Mouse (Mus musculus) lung, embryonic 14.5 days (tissue): Measurements from ENCODE around the gene Lig3. TPM values are rescaled to one million over a fixed set of nuclear protein-coding genes. Genes with fewer than 3 reads are reported as not detected.
"Not testable (repeated sequence)": the region's sequence is repeated elsewhere in the genome, so short reads cannot be mapped to it uniquely, and the experiment has no call there.

Experiments
- ATAC-seq: fragments of 200-750 bp; cut with Nextera tagmentation; 2 replicates; pipeline ENCODE4 v1.8.0; 2017; ENCODE audit warnings: mild to moderate bottlenecking, moderate TSS enrichment, moderate library complexity; ENCODE audit not compliant: insufficient read depth
- DNase-seq: peaks from one replicate; pipeline ENCODE4 v3.0.0-alpha.2; 2015
- H3K27ac ChIP-seq: fragments of 300-500 bp; sonication (generic); 2 replicates; pipeline ENCODE4 v1.5.1; 2014; ENCODE audit warnings: low read depth, mild to moderate bottlenecking, moderate library complexity
- H3K27me3 ChIP-seq: fragments of 300-500 bp; sonication (generic); 2 replicates; pipeline ENCODE4 v1.6.1; 2014; ENCODE audit warnings: low read length, control low read depth; ENCODE audit not compliant: insufficient read depth
- H3K36me3 ChIP-seq: fragments of 300-500 bp; sonication (generic); 2 replicates; pipeline ENCODE4 v1.6.1; 2014; ENCODE audit warnings: control low read depth; ENCODE audit not compliant: insufficient read depth
- H3K4me1 ChIP-seq: fragments of 300-500 bp; sonication (generic); 2 replicates; pipeline ENCODE4 v1.6.1; 2014; ENCODE audit warnings: antibody characterized with exemption, control low read depth; ENCODE audit not compliant: insufficient read depth
- H3K4me2 ChIP-seq: fragments of 300-500 bp; sonication (generic); 2 replicates; pipeline ENCODE4 v1.6.1; 2014; ENCODE audit warnings: mild to moderate bottlenecking
- H3K4me3 ChIP-seq: fragments of 300-500 bp; sonication (generic); 2 replicates; pipeline ENCODE4 v1.5.1; 2014; ENCODE audit warnings: low read depth, low read length
- H3K9ac ChIP-seq: fragments of 300-500 bp; sonication (generic); 2 replicates; pipeline ENCODE4 v1.6.1; 2014
- H3K9me3 ChIP-seq: fragments of 300-500 bp; sonication (generic); 2 replicates; pipeline ENCODE4 v1.6.1; 2016; ENCODE audit warnings: low read depth, low read length, control low read depth
- CTCF ChIP-seq: IDR thresholded peaks from 2 replicates; pipeline ENCODE4 v1.5.1; 2016; ENCODE audit warnings: antibody characterized with exemption, low read depth
- WGBS: fragments of 180-500 bp; shearing (Covaris S2); extraction: QIAGEN DNeasy Blood & Tissue Kit; methylation state at CpG from one replicate; pipeline ENCODE4 v1.1.7; 2014; 5-methylcytosine and 5-hydroxymethylcytosine counted together
- polyA plus RNA-seq: library from polyadenylated mRNA; unstranded; fragments of >200 nt; fragmentation: Nextera tagmentation; extraction: Ambion mirVana; gene quantifications from 2 replicates; pipeline ENCODE4 v1.2.1, GENCODE M21; 2014

The Lig3 gene
- polyA plus RNA-seq, 1 experiment from 2014 or later, result 41.0 TPM

DNA sequence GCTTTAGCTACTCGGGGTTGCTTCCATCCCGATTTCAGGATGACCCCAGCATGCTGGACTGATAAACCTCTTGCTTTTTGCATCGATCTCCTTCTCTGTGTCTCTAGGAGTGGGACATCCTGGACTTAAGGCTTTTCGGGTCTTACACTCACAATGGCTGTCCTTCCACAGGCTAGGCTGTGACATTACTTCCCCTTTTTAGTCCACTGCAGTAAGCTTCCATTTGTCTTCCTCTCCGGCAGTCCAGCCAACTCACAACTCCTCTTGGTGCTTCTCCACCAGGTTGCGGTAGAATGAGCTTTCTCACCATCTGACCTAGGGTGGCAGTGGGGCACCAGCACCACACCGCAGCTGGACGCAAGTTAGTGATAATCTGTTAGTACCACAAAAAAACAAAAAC, 53.0 kb downstream of the Lig3 start:
- H3K4me2 ChIP-seq, result no peak overlapping the region
- H3K36me3 ChIP-seq, result no peaks in the 10 kb centered on the region
- H3K27ac ChIP-seq, result no peak overlapping the region
- H3K4me3 ChIP-seq, result no peak overlapping the region
- H3K27me3 ChIP-seq, result no peaks in the 10 kb centered on the region
- no peak for ATAC-seq
- no peaks in the 10 kb centered on the region for H3K9me3 ChIP-seq
- H3K9ac ChIP-seq, result no peak overlapping the region
- H3K4me1 ChIP-seq, result no peaks in the 10 kb centered on the region
- no peak for DNase-seq
- no peak for TF ChIP-seq CTCF
- WGBS, result 69% methylated on average over 8 of the region's 8 CpGs

DNA sequence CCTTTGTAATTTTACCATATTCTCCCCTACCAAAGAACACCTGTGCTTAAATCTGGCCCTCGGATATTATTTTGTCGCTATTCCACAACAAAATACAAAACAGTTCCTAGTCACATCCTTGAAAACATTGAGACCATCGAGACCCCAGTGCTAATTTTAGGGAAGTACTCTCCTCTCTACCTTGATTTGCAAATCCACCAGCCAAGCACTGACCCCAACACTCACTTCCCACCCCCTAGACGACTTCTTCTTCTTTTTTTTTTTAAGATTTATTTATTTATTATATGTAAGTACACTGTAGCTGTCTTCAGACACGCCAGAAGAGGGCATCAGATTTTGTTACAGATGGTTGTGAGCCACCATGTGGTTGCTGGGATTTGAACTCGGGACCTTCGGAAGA, 53.5 kb downstream of the Lig3 start:
- H3K4me2 ChIP-seq, H3K9ac ChIP-seq, H3K27me3 ChIP-seq, H3K36me3 ChIP-seq, DNase-seq, H3K9me3 ChIP-seq, H3K4me1 ChIP-seq, H3K27ac ChIP-seq, ATAC-seq, H3K4me3 ChIP-seq: not testable (repeated sequence)
- 81% methylated on average over 7 of the region's 7 CpGs for WGBS

DNA sequence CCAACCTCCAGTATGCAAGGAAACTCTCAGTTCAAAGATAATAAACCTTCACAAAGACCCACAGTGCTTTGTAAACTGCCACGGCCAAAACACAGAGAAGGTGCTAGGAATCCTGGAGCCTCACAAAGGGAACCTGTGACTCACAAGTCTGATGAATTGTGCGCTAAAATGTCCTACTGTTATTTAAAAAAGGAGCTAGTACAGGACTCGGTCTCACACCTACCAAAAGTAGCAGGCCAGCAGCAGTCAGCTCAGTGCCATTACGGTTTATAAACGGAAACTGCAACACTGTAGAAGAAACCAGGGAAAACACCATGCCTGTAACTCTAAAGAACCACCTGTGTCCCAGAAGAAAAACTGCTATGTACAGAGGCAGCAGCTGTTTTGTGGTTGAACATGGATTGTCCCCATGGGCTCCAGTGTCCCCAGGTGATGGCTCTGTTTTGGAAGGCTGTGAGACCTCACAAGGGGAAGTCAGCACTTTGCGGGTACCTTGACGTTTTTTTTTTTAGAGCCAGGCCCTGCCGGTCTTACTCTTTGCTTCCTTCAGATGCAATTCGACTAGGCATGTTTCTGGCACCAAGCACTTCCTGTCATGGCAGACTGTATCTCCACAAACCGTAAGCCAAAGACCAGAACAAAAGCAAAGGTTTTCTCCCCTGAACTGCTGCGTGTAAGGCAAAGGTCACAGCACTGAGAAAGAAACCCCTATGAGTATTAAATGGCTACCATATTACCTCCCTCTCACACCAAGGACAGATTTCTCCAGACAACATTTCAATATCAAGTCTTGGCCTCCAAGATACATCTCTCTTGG, 54.9 kb downstream of the Lig3 start:
- TF ChIP-seq CTCF, result no peak
- no peak for ATAC-seq
- Histone ChIP-seq H3K4me1 (no peaks in the 10 kb centered on the region), H3K27me3 (no peaks in the 10 kb centered on the region), H3K9me3 (no peaks in the 10 kb centered on the region), H3K4me3 (no peak overlapping the region), H3K27ac (no peak overlapping the region), H3K36me3 (no peaks in the 10 kb centered on the region), H3K4me2 (no peak overlapping the region), H3K9ac (no peak overlapping the region)
- 69% methylated on average over 11 of the region's 11 CpGs for WGBS
- DNase-seq, result no peak

DNA sequence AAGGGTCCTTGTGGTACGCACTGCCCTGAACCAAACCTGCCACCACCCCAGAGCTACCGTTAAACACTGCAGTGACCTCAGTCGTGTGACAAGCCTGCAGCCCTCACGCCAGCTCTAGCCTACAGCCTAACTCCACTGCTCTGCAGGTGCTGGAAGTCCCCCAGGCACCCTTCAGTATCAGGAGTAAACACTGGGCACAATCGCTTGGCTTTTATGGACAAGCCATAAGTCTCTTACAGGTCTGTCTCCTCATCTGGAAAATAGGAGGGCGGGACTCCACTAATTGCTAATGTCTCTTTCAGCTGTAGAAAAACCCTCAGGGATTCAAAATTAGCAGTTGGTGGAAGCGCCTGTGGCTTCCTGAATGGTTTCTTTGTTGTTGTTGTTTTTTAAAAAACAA, 56.3 kb downstream of the Lig3 start:
- DNase-seq (no peak), ATAC-seq (no peak)
- Histone ChIP-seq H3K4me1 (no peaks in the 10 kb centered on the region), H3K27me3 (no peaks in the 10 kb centered on the region), H3K4me3 (no peak overlapping the region), H3K27ac (no peak overlapping the region), H3K9ac (no peak overlapping the region), H3K4me2 (no peak overlapping the region), H3K9me3 (no peaks in the 10 kb centered on the region), H3K36me3 (no peaks in the 10 kb centered on the region)
- TF ChIP-seq CTCF, result no peak
- WGBS, result 64% methylated on average over 7 of the region's 7 CpGs

DNA sequence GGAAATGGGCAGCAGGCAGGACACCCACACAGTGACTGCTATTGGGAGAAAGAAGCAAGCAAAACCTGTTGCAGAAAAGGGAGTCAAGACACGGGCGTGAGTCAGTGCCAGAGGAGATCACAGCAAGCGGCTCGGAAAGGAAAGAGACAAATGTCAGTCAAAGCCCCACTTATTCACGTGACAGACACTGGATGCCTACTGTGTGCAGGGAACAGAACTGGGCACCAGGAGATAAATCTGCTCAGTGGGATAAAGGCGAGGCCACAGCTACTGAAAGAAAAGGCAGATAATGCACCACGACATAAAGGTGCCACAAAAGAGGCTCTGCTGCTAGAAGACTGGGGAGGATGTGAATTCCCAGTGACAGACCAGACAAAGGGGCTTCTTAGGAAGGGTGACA, 56.9 kb downstream of the Lig3 start:
- Histone ChIP-seq H3K4me3 (no peak overlapping the region), H3K9me3 (no peaks in the 10 kb centered on the region), H3K9ac (no peak overlapping the region), H3K4me1 (no peaks in the 10 kb centered on the region), H3K27me3 (no peaks in the 10 kb centered on the region), H3K4me2 (no peak overlapping the region), H3K27ac (no peak overlapping the region), H3K36me3 (no peaks in the 10 kb centered on the region)
- 66% methylated on average over 7 of the region's 7 CpGs for WGBS
- TF ChIP-seq CTCF, result no peak
- ATAC-seq (no peak), DNase-seq (no peak)

DNA sequence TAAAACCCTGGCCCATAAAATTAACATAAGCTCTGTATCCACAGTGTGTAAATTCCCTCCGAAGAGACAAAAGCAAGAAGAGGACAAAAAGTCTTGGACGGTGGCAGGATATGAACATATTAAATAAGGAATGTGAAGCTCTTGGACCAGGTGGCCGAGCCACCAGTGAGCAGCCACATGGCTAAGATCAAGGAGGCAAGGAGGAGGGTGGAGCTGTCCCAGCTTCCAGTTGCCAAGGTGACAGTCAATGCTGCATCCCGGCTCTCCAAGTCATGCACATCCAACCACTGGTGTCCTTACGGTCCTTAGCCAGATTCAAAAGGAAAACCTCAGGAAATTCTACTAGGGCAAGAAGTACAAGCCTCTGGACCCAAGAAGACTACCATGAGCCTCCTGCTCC, 57.6 kb downstream of the Lig3 start:
- WGBS, result 49% methylated on average over 5 of the region's 5 CpGs
- Histone ChIP-seq H3K9ac (no peak overlapping the region), H3K36me3 (no peaks in the 10 kb centered on the region), H3K4me1 (no peaks in the 10 kb centered on the region), H3K27me3 (no peaks in the 10 kb centered on the region), H3K4me2 (no peak overlapping the region), H3K9me3 (no peaks in the 10 kb centered on the region), H3K4me3 (no peak overlapping the region), H3K27ac (no peak overlapping the region)
- no peak for TF ChIP-seq CTCF
- ATAC-seq, result no peak
- no peak for DNase-seq

DNA sequence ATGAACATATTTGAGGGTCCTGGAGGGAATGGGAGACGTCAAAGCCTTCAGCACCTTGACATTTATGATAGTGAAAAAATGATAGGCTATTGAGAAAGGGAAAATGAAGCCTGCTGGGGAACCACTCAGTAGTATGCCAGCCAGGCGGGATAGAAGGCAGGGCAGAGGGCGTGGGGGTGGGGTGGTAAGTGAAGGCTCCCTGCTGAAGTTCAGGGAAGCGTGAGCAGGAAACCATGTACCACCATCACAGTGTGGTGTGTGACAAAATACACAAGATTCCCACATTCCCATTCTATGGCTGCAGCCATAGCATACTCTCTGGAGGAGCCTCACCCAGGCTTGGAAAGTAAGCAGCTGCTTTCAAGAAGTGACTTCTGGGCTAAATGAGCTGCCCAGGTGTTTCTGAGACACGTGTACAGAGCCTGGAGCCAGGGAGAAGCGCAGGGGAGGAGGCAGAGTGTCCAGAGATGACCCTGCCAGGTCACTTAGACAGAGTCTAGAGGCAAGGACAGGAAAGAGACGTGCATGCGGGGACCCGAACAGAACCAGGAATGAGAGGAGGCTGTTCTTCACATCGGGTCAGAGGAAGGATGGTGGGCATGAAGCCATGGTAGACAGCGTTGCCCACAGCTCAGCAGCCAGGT, 64.0 kb downstream of the Lig3 start:
- DNase-seq, result no peak
- Histone ChIP-seq H3K9me3 (no peaks in the 10 kb centered on the region), H3K4me2 (peak overlapping the region; percentile 49; the same call in 1 of the 2 replicates), H3K4me1 (no peaks in the 10 kb centered on the region), H3K36me3 (no peaks in the 10 kb centered on the region), H3K4me3 (no peak overlapping the region), H3K27ac (no peak overlapping the region), H3K27me3 (no peaks in the 10 kb centered on the region), H3K9ac (peak overlapping the region; percentile 41; the same call in 1 of the 2 replicates)
- TF ChIP-seq CTCF, result no peak
- WGBS, result 63% methylated on average over 11 of the region's 11 CpGs
- ATAC-seq, result no peak
